Mouse (Mus musculus) midbrain, embryonic 13.5 days (tissue): Measurements from ENCODE around the gene Ms4a6c. TPM values are rescaled to one million over a fixed set of nuclear protein-coding genes. Genes with fewer than 3 reads are reported as not detected.
"Not testable (repeated sequence)": the region's sequence is repeated elsewhere in the genome, so short reads cannot be mapped to it uniquely, and the experiment has no call there.

ENCODE experiments used
- ATAC-seq: fragments of 200-750 bp; cut with Nextera tagmentation; 2 replicates; pipeline ENCODE4 v1.8.0; 2017; ENCODE audit warnings: mild to moderate bottlenecking, moderate TSS enrichment, moderate library complexity
- H3K27ac ChIP-seq: fragments of 300-500 bp; sonication (generic); 2 replicates; pipeline ENCODE4 v1.5.1; 2015; ENCODE audit warnings: inconsistent platforms, mild to moderate bottlenecking, moderate library complexity
- H3K27me3 ChIP-seq: fragments of 300-500 bp; sonication (generic); 2 replicates; pipeline ENCODE4 v1.6.1; 2015; ENCODE audit warnings: mild to moderate bottlenecking, inconsistent platforms
- H3K36me3 ChIP-seq: fragments of 300-500 bp; sonication (generic); 2 replicates; pipeline ENCODE4 v1.6.1; 2015; ENCODE audit warnings: mild to moderate bottlenecking, inconsistent platforms
- H3K4me1 ChIP-seq: fragments of 300-500 bp; sonication (generic); replicated peaks from 2 replicates; pipeline ENCODE4 v1.6.1; 2015; ENCODE audit warnings: inconsistent platforms
- H3K4me2 ChIP-seq: fragments of 300-500 bp; sonication (generic); replicated peaks from 2 replicates; pipeline ENCODE4 v1.6.1; 2015; ENCODE audit warnings: moderate library complexity, mild to moderate bottlenecking, inconsistent platforms
- H3K4me3 ChIP-seq: fragments of 300-500 bp; sonication (generic); replicated peaks from 2 replicates; pipeline ENCODE4 v1.5.1; 2015; ENCODE audit warnings: mild to moderate bottlenecking, inconsistent platforms
- H3K9ac ChIP-seq: fragments of 300-500 bp; sonication (generic); replicated peaks from 2 replicates; pipeline ENCODE4 v1.6.1; 2015; ENCODE audit warnings: mild to moderate bottlenecking, inconsistent platforms
- H3K9me3 ChIP-seq: fragments of 300-500 bp; sonication (generic); 2 replicates; pipeline ENCODE4 v1.6.1; 2016; ENCODE audit warnings: mild to moderate bottlenecking, inconsistent platforms
- WGBS: fragments of 180-500 bp; shearing (Covaris S2); methylation state at CpG from one replicate; pipeline ENCODE4 v1.1.7; 2015; 5-methylcytosine and 5-hydroxymethylcytosine counted together
- polyA plus RNA-seq: library from polyadenylated mRNA; unstranded; fragments of >200 nt; fragmentation: Nextera tagmentation; extraction: Ambion mirVana; gene quantifications from 2 replicates; pipeline ENCODE4 v1.2.1, GENCODE M21; 2015

Ms4a6c gene
- 1.9 and 2.0 TPM in 2 replicates for polyA plus RNA-seq

DNA sequence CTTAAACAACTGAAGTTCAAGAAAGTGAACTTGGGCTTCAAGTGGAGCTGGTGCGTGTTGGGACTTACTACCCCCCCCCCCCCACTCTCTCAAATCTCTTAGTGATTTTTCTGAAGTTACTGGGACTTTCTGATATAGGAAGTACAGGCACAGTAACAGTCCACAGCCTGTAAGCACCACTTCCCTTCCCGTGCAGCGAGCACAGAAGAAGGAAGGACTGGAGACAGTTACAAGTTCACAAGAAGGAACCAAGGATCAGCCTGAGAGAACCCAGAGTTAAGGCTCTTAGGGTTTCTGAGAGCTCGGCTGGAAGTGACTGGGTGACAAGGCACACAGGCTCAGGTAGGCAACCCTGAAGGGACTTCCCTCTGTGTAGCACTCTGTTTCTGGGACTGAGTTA is at the start of gene Ms4a6c:
Gene Ms4a6c, plus strand, starts transcription at position 152 of the 400 bp plus-strand sequence.
- not testable (repeated sequence) for H3K27me3 ChIP-seq, H3K27ac ChIP-seq, H3K9ac ChIP-seq, H3K4me2 ChIP-seq, H3K4me1 ChIP-seq, H3K4me3 ChIP-seq, H3K36me3 ChIP-seq, H3K9me3 ChIP-seq, ATAC-seq
- 95% methylated on average over 4 of the region's 4 CpGs for WGBS

DNA sequence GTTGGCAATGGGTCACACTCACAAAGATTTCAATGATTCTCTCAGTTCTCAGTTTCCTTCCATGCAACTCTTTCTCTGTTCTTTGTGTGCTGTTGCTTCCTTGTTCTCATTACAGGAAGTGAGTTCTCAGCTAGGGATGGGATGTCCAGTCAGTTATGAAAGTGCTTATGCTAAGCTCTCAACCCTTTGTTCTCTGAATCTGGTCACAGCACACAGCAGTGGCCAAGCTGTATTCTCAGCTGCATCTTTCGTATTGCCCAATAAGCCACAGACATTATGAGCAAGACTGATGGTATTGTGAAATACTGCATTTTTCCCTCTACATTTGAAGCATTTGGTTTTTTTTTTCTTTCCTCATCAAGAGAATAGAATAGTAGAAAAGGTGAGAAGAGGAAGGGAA is 38.0 kb upstream of the Ms4a6c start:
- 83% methylated on average over 1 of the region's 1 CpGs for WGBS
- H3K27ac ChIP-seq, H3K9me3 ChIP-seq, H3K4me3 ChIP-seq, H3K27me3 ChIP-seq, H3K4me2 ChIP-seq, H3K36me3 ChIP-seq, ATAC-seq, H3K9ac ChIP-seq, H3K4me1 ChIP-seq: not testable (repeated sequence)

DNA sequence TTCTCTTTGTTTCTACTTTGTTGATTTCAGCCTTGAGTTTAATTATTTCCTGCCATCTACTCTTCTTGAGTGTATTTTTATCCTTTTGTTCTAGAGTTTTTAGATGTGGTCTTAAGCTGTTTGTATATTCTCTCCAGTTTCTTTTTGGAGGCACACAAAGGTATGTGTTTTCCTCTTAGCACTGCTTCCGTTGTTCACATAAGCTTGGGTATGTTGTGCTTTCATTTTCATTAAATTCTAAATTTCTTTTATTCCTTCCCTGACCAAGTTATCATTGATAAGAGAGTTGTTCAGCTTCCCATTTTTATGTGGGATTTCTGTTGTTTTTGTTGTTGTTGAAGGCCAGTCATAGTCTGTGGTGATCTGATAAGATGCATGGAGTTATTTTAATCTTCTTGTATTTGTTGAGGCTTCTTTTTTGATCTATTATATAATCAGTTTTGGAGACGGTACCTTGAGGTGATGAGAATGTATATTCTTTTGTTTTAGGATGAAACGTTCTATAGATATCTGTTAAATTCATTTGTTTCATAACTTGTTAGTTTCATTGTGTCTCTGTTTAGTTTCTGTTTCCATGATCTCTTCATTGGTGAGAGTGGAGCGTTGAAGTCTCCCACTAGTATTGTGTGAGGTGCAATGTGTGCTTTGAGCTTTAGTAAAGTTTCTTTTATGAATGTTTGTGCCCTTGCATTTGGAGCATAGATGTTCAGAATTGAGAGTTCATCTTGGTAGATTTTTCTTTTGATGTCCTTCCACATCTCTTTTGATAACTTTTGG is 33.9 kb upstream of the Ms4a6c start:
- H3K4me1 ChIP-seq: no peaks in the 10 kb centered on the region
- no peak overlapping the region for H3K9ac ChIP-seq
- no peaks in the 10 kb centered on the region for H3K36me3 ChIP-seq
- 89% methylated on average over 4 of the region's 4 CpGs for WGBS
- H3K4me3 ChIP-seq: no peak overlapping the region
- no peaks in the 10 kb centered on the region for H3K9me3 ChIP-seq
- H3K27me3 ChIP-seq: no peaks in the 10 kb centered on the region
- H3K4me2 ChIP-seq: no peak overlapping the region
- ATAC-seq: no peak
- H3K27ac ChIP-seq: no peak overlapping the region

DNA sequence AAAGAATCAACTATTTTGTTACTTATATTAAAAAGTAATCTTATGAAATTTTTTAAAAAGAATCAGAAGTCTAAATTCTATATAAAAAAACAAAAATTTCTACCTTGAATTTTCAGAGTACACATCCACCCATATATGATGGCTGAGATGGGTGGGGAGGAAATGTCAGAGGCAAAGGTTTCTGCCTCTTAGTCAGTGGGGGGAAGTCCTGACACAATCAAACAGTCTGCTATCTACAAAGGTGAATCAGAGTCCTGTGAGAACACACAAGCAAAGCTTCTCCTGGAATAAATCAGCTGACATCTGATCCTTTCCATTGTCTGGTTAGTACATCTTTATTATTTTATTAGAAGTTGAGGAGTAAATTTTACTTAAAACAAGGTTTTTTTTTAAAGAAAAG is 25.8 kb upstream of the Ms4a6c start, which contains the start of gene Ms4a4b:
Gene Ms4a4b, plus strand, starts transcription at position 216 of the 400 bp plus-strand sequence.
- H3K4me3 ChIP-seq: no peak within 1 kb of the TSS
- no peaks in the 10 kb centered on the region for H3K9me3 ChIP-seq
- no peak within 1 kb of the TSS for H3K9ac ChIP-seq
- ATAC-seq: no peak
- no peaks in the 10 kb centered on the region for H3K27me3 ChIP-seq
- H3K4me2 ChIP-seq: no peak within 1 kb of the TSS
- no peaks in the 10 kb centered on the region for H3K36me3 ChIP-seq
- no peak within 1 kb of the TSS for H3K27ac ChIP-seq
- no peaks in the 10 kb centered on the region for H3K4me1 ChIP-seq

DNA sequence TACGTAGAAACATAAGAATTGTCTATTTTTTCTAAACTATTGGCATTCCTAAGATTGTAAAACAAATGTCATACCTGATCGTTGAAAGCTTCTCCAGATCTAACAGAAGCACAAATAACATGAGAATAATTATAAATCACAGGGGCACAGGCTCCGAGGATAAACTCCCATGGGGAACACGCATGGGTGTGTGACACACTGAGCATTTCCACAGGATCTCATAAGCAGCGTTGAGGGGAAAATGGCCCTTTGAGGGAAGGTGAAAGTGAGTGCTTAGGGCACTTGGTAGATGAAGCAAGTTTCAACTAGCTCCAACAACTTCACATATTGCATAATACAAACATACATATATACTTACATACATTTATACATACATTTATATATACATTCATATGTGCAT is 25.2 kb upstream of the Ms4a6c start:
- WGBS: 88% methylated on average over 5 of the region's 5 CpGs
- H3K9me3 ChIP-seq: no peaks in the 10 kb centered on the region
- H3K36me3 ChIP-seq: no peaks in the 10 kb centered on the region
- H3K4me1 ChIP-seq: no peaks in the 10 kb centered on the region
- H3K27ac ChIP-seq: no peak overlapping the region
- no peak overlapping the region for H3K4me3 ChIP-seq
- no peak overlapping the region for H3K4me2 ChIP-seq
- H3K27me3 ChIP-seq: no peaks in the 10 kb centered on the region
- H3K9ac ChIP-seq: no peak overlapping the region
- no peak for ATAC-seq

DNA sequence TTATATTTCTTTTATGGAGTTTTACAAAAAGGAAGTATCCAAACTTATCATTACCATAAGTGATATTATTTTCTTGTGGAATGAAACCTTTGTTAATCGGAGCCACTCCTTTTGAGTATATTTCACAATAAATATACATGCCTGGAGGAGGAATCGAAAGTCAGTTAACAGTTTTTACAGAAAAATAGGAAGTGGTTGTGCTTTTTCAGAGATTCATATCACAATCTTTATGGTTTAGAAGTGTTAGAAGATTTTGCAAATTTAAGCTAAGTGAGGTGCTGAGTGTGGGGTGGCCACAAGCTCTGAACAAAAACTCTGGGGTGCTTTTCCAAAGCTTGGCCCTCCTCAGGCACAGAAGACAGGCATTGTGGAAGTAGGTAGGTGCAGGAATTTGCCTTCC is 21.9 kb upstream of the Ms4a6c start:
- no peaks in the 10 kb centered on the region for H3K36me3 ChIP-seq
- H3K9me3 ChIP-seq: no peaks in the 10 kb centered on the region
- H3K27ac ChIP-seq: no peak overlapping the region
- H3K4me3 ChIP-seq: no peak overlapping the region
- H3K9ac ChIP-seq: no peak overlapping the region
- no peak for ATAC-seq
- H3K27me3 ChIP-seq: no peaks in the 10 kb centered on the region
- H3K4me1 ChIP-seq: no peaks in the 10 kb centered on the region
- WGBS: 91% methylated on average over 2 of the region's 2 CpGs
- H3K4me2 ChIP-seq: no peak overlapping the region

DNA sequence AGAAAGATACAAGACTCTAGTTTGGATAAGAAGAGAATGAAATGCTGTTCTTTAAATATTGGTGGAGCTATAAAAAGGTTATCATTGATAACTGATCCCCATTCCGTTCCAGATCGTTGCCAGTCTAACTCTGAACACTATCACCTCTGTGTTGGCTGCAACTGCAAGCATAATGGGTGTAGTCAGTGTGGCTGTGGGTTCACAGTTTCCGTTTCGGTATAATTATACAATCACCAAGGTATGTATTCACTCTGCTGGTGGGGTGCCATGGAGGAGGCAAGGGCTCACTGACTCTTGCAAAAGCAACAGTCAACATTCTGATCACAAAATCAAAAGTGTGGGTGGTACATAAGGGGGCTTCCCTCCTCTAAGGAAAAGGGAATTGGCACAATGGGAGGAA is 10.1 kb upstream of the Ms4a6c start:
- ATAC-seq, H3K27me3 ChIP-seq, H3K4me1 ChIP-seq, H3K9ac ChIP-seq, H3K4me3 ChIP-seq, H3K36me3 ChIP-seq, H3K27ac ChIP-seq, H3K4me2 ChIP-seq, H3K9me3 ChIP-seq: not testable (repeated sequence)
- 86% methylated on average over 4 of the region's 4 CpGs for WGBS

DNA sequence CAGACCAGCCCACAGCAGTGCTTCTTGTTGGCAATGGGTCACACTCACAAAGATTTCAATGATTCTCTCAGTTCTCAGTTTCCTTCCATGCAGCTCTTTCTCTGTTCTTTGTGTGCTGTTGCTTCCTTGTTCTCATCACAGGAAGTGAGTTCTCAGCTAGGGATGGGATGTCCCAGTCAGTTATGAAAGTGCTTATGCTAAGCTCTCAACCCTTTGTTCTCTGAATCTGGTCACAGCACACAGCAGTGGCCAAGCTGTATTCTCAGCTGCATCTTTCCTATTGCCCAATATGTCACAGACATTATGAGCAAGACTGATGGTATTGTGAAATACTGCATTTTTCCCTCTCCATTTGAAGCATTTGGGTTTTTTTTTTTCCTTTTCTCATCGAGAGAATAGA is 4.4 kb upstream of the Ms4a6c start:
- not testable (repeated sequence) for ATAC-seq, H3K36me3 ChIP-seq, H3K27me3 ChIP-seq, H3K4me1 ChIP-seq, H3K9me3 ChIP-seq, H3K9ac ChIP-seq, H3K27ac ChIP-seq, H3K4me3 ChIP-seq, H3K4me2 ChIP-seq
- 54% methylated on average over 1 of the region's 1 CpGs for WGBS

DNA sequence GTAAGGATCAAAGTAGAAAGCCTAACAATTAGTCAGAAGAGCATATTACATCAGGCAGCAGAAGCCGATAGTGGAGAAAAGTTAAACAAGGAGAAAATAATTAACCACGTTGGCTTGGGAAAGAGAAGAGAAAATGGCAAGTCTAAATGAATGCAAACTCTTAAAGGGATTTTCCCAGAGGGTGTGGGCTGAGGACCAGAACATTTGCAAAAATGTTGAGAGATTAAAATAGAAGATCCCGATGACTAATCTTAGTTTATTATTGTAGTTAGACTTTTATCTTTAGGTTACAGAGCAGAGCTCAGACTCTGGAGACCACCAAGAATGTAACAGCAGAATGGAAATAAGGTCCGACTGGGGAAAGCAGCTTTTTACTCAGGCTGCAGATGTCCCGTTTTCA is 2.7 kb upstream of the Ms4a6c start:
- H3K36me3 ChIP-seq: no peaks in the 10 kb centered on the region
- no peak overlapping the region for H3K4me2 ChIP-seq
- no peaks in the 10 kb centered on the region for H3K4me1 ChIP-seq
- H3K9me3 ChIP-seq: no peaks in the 10 kb centered on the region
- 76% methylated on average over 5 of the region's 5 CpGs for WGBS
- ATAC-seq: no peak
- H3K4me3 ChIP-seq: no peak overlapping the region
- no peak overlapping the region for H3K9ac ChIP-seq
- no peaks in the 10 kb centered on the region for H3K27me3 ChIP-seq
- no peak overlapping the region for H3K27ac ChIP-seq

DNA sequence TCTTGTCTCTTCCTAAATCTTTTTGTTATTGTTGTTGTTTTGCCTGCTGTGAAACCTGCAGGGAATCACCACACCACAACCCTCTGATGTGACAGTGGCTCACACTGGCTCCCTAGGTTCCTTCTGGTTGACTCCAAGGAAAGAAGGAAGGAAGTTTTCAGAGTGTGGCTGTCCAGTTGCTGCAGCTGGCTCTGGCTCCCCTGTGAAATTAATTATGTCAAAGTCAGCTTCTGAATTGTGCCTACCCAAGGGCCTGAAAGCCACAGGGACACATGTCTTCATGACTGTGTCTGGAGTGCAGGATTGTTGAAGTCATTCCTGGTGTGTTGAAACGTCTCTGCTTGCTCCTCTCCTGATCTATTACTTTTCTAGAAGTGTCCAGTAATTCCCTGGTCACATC is 805 bp upstream of the Ms4a6c start:
- not testable (repeated sequence) for H3K9ac ChIP-seq, H3K4me2 ChIP-seq, ATAC-seq, H3K4me3 ChIP-seq, H3K27me3 ChIP-seq, H3K36me3 ChIP-seq, H3K9me3 ChIP-seq, H3K4me1 ChIP-seq, H3K27ac ChIP-seq
- WGBS: 57% methylated on average over 1 of the region's 1 CpGs

DNA sequence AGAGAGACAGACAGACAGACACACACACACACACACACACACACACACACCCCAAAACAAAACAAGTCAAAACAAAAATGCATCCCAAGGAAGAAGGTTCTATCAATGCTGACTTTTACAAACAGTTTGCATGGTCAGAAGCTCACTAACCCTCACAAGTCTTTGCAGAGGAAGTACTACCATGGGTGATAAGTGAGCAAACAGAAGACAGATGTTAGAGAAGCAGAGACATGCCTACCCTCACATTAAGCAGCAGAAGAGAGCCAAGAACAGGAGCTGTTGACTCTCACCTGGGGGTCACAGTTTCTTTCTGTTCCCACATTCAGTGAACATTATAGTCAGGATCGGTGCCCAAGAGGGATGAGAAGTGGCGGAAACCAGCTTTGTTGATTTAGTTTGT is 10.5 kb downstream of the Ms4a6c start:
- H3K9ac ChIP-seq: no peak overlapping the region
- H3K36me3 ChIP-seq: no peaks in the 10 kb centered on the region
- no peak overlapping the region for H3K27ac ChIP-seq
- 89% methylated on average over 2 of the region's 2 CpGs for WGBS
- no peaks in the 10 kb centered on the region for H3K27me3 ChIP-seq
- no peaks in the 10 kb centered on the region for H3K4me1 ChIP-seq
- H3K9me3 ChIP-seq: no peaks in the 10 kb centered on the region
- H3K4me2 ChIP-seq: no peak overlapping the region
- no peak for ATAC-seq
- no peak overlapping the region for H3K4me3 ChIP-seq

DNA sequence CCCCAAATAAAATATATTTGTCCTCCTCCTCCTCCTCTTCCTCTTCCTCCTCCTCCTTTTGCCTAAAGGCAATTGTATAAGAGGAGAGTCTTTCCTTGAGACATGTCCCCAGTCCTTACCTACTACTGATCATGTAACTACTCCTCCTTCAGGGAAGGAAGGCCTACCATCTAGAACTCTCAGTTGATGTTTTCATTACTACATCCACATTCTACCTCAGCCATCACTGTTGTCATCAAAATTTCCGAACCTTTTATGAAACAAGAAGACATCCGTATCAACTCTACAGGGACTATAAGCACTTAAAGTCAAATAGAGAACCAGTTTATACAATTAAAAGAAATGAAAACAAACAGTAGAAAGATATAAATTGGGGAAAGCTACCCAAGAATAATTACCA is 13.5 kb downstream of the Ms4a6c start:
- no peaks in the 10 kb centered on the region for H3K36me3 ChIP-seq
- ATAC-seq: no peak
- H3K4me3 ChIP-seq: no peak overlapping the region
- no peaks in the 10 kb centered on the region for H3K4me1 ChIP-seq
- no peak overlapping the region for H3K27ac ChIP-seq
- H3K27me3 ChIP-seq: no peaks in the 10 kb centered on the region
- WGBS: 93% methylated on average over 2 of the region's 2 CpGs
- H3K4me2 ChIP-seq: no peak overlapping the region
- no peaks in the 10 kb centered on the region for H3K9me3 ChIP-seq
- no peak overlapping the region for H3K9ac ChIP-seq

DNA sequence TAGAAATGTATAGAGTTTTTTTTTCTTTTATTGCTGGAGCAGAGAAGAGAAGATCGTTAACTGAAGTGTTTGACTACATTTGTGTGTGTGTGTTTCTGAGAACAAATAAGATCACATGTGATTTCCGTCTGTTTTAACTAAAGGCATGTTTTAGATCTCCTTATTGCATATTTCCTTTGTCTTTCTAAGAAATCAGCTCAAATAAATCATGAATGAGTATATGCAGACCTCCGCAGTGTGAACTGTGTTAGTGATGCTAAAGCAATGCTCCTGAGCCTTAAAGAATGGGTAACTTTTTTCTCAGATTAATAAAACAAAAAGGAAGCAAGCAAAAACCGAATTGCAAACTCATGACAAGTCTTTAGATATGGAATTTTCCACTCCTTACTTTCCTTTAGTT is 14.8 kb downstream of the Ms4a6c start:
- H3K4me2 ChIP-seq: no peak overlapping the region
- ATAC-seq: no peak
- H3K27me3 ChIP-seq: no peaks in the 10 kb centered on the region
- no peak overlapping the region for H3K9ac ChIP-seq
- no peaks in the 10 kb centered on the region for H3K4me1 ChIP-seq
- WGBS: 82% methylated on average over 4 of the region's 4 CpGs
- H3K9me3 ChIP-seq: no peaks in the 10 kb centered on the region
- H3K27ac ChIP-seq: no peak overlapping the region
- no peaks in the 10 kb centered on the region for H3K36me3 ChIP-seq
- H3K4me3 ChIP-seq: no peak overlapping the region
